Mouse (Mus musculus): Measurements from ENCODE around the gene Phc2.

DNA sequence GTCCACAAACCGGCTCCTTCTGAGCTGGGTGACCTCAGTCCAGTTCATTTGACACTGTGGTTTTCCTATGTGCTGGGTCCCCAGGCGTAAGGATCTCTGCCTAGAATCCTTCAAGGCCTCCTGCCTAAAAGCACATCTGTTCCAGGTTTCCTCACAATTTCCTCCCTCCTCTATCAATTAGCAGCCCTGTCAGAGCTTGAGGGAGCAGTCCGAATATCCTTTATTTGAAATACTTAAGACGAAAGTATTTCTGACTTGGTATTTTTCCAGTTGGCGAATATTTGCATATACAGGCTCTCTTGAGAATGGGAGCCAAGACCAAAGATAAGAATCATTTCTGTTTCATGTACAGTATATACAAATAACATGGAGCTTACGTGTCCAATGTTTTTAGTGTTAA is 8.6 kb upstream of the Phc2 start:
- TF ChIP-seq EP300 (IDR thresholded peaks at IDR 0.05; ENCODE audit: low read depth) (no peak), CTCF (IDR thresholded peaks at IDR 0.05; ENCODE audit: low read depth) (no peak)
